Mouse (Mus musculus): ENCODE results near the gene Rmnd5a.

- TF ChIP-seq CTCF (conservative IDR thresholded peaks at IDR 0.05; ENCODE audit: insufficient read depth, insufficient read length, low read depth, low read length) (no peak), POLR2A (IDR thresholded peaks at IDR 0.05; ENCODE audit: low read depth, low read length) (no peak)
Measured at GRCm38 (mm10) chr6:71373249-71373775, 67.1 kb downstream of the Rmnd5a start, which contains the start of gene Cd8a.

Data from kidney, adult 2 months (tissue).